Mouse (Mus musculus): Measurements from ENCODE around the gene Pax7.

Pax7 gene

GRCm38 (mm10) chr4:139810762-139811438 is 22.4 kb downstream of the Pax7 start:
- DNase-seq (ENCODE audit: low spot score): no peak

GRCm38 (mm10) chr4:139809381-139809820 is 23.9 kb downstream of the Pax7 start:
- no peak for DNase-seq (ENCODE audit: low spot score)

GRCm38 (mm10) chr4:139807820-139808219 is 25.5 kb downstream of the Pax7 start:
- no peak for DNase-seq (ENCODE audit: low spot score)

GRCm38 (mm10) chr4:139807191-139807808 is 26.0 kb downstream of the Pax7 start:
- no peak for DNase-seq (ENCODE audit: low spot score)

GRCm38 (mm10) chr4:139804896-139805295 is 28.4 kb downstream of the Pax7 start:
- no peak for DNase-seq (ENCODE audit: low spot score)

GRCm38 (mm10) chr4:139803981-139804380 is 29.3 kb downstream of the Pax7 start:
- DNase-seq (ENCODE audit: low spot score): no peak

GRCm38 (mm10) chr4:139799436-139800100 is 33.8 kb downstream of the Pax7 start:
- no peak for DNase-seq (ENCODE audit: low spot score)

GRCm38 (mm10) chr4:139797344-139797743 is 36.0 kb downstream of the Pax7 start:
- DNase-seq (ENCODE audit: low spot score): no peak

- no peak for DNase-seq (ENCODE audit: low spot score)
These were observed 37.2 kb downstream of the Pax7 start for GRCm38 (mm10) chr4:139796115-139796514.

- no peak for DNase-seq (ENCODE audit: low spot score)
These were observed 42.2 kb downstream of the Pax7 start for GRCm38 (mm10) chr4:139791168-139791567.

GRCm38 (mm10) chr4:139789772-139790171 is 43.6 kb downstream of the Pax7 start:
- DNase-seq (ENCODE audit: low spot score): no peak

GRCm38 (mm10) chr4:139782926-139783467 is 50.3 kb downstream of the Pax7 start:
- DNase-seq (ENCODE audit: low spot score): no peak

GRCm38 (mm10) chr4:139771125-139771631 is 62.1 kb downstream of the Pax7 start:
- no peak for DNase-seq (ENCODE audit: low spot score)

- DNase-seq (ENCODE audit: low spot score): no peak
These were observed 65.5 kb downstream of the Pax7 start for GRCm38 (mm10) chr4:139767823-139768222.

GRCm38 (mm10) chr4:139767115-139767718 is 66.1 kb downstream of the Pax7 start:
- no peak for DNase-seq (ENCODE audit: low spot score)

- no peak for DNase-seq (ENCODE audit: low spot score)
These were observed 71.4 kb downstream of the Pax7 start for GRCm38 (mm10) chr4:139761911-139762310.

GRCm38 (mm10) chr4:139760736-139761135 is 72.6 kb downstream of the Pax7 start:
- DNase-seq (ENCODE audit: low spot score): no peak

GRCm38 (mm10) chr4:139758512-139759340 is 74.6 kb downstream of the Pax7 start:
- DNase-seq (ENCODE audit: low spot score): no peak

- DNase-seq (ENCODE audit: low spot score): no peak
These were observed 76.4 kb downstream of the Pax7 start for GRCm38 (mm10) chr4:139756931-139757330.

- DNase-seq (ENCODE audit: low spot score): no peak
These were observed 79.1 kb downstream of the Pax7 start for GRCm38 (mm10) chr4:139754148-139754710.

GRCm38 (mm10) chr4:139750926-139751325 is 82.4 kb downstream of the Pax7 start:
- DNase-seq (ENCODE audit: low spot score): no peak
